8 mouse cellular contexts compared by ENCODE assay signal in the genomic region with DNA sequence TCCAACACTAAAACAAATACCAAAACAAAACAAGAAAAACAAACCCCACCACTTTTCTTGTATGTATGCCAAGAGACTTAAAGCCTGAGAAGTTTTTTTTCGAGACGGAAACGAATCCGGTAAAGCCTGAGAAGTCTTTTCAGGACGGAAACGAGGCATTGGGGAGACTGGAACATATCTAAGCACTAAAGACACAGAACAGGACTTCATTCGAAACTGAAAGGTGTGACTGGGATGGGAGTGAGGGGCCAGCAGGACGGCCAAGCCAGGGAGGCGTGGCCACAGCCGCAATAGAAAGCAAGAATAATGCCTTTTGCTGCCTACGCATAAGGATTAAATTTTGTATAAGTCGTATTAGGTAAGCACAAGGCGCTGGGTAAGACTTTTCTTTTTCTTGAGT. TPM values are rescaled to one million over a fixed set of nuclear protein-coding genes. Genes with fewer than 3 reads are reported as not detected.
DNase-seq lines count a peak whose midpoint lies in the region; ATAC-seq and TF ChIP-seq lines count a peak whose summit lies in the region.

No protein-coding gene starts in this region.

- DNase-seq in lung, postnatal 10 days = no peak
- peak; percentile 75 for DNase-seq in induced T-regulatory cell, adult 2 months (ENCODE audit: low read depth)
- DNase-seq in naive thymus-derived CD4-positive, alpha-beta T cell, adult 2 months (ENCODE audit: low read depth) = peak; percentile 61
- no peak for DNase-seq in retina, postnatal 1 day
- DNase-seq in right cerebral cortex, postnatal 25 days = no peak

- peak overlapping the region; percentile 63 for H3K4me3 ChIP-seq in lung, embryonic 15.5 days
- H3K4me3 ChIP-seq in cortical plate, adult 2 months (ENCODE audit: insufficient read depth, low read length) = peak overlapping the region; percentile 80

- H3K9me3 ChIP-seq in lung, embryonic 15.5 days = no peaks in the 10 kb centered on the region

- peak overlapping the region; percentile 95 for H3K4me2 ChIP-seq in lung, embryonic 15.5 days

- peaks cover 31% of the 10 kb centered on the region for H3K4me1 ChIP-seq in lung, embryonic 15.5 days
- no peaks in the 10 kb centered on the region for H3K4me1 ChIP-seq in cortical plate, adult 2 months (ENCODE audit: control insufficient read depth, insufficient read depth, low read length)

- H3K27me3 ChIP-seq in lung, embryonic 15.5 days = no peaks in the 10 kb centered on the region

- no peak for TF ChIP-seq CTCF in cortical plate, adult 2 months (IDR thresholded peaks at IDR 0.05; ENCODE audit: extremely low read depth, insufficient read depth, low read length)

- 6% methylated on average over 13 of the region's 13 CpGs for WGBS in lung, embryonic 15.5 days

- H3K9ac ChIP-seq in lung, embryonic 15.5 days = peak overlapping the region; percentile 75

- peaks cover 26% of the 10 kb centered on the region; the same call in 1 of the 2 replicates for H3K36me3 ChIP-seq in lung, embryonic 15.5 days

- ATAC-seq in lung, embryonic 15.5 days (ENCODE audit: borderline replicate concordance, extremely low read depth, low FRiP score, low TSS enrichment) = no peak
- no peak for ATAC-seq in frontal cortex, adult (ENCODE audit: low TSS enrichment)

- H3K27ac ChIP-seq in lung, embryonic 15.5 days = peak overlapping the region; percentile 98
- H3K27ac ChIP-seq in cortical plate, adult 2 months (ENCODE audit: insufficient read depth, low read length) = no peak overlapping the region

- TF ChIP-seq POLR2A in cortical plate, adult 2 months (IDR thresholded peaks at IDR 0.05; ENCODE audit: extremely low read depth, insufficient read depth, low read length) = no peak

RNA-seq across cellular contexts. Expression of gene Fbxl12, which starts 0.8 kb away (rescaled TPM):
- polyA plus RNA-seq in lung, embryonic 15.5 days (2015; fragmentation: Nextera tagmentation; extraction: Ambion mirVana) = 18.5 and 20.8 TPM in 2 replicates
- polyA plus RNA-seq in cortical plate, adult 2 months (2012; rRNA removed) = 26.9 and 30.3 TPM in 2 replicates

RNA-seq across cellular contexts. Expression of gene Ubl5, which starts 1.1 kb away (rescaled TPM):
- polyA plus RNA-seq in lung, embryonic 15.5 days (2015; fragmentation: Nextera tagmentation; extraction: Ambion mirVana) = 369 and 383 TPM in 2 replicates
- polyA plus RNA-seq in cortical plate, adult 2 months (2012; rRNA removed) = 569 and 577 TPM in 2 replicates

RNA-seq across cellular contexts. Expression of gene Pin1, which starts 8.1 kb away (rescaled TPM):
- 51.8 and 54.8 TPM in 2 replicates for polyA plus RNA-seq in lung, embryonic 15.5 days (2015; fragmentation: Nextera tagmentation; extraction: Ambion mirVana)
- polyA plus RNA-seq in cortical plate, adult 2 months (2012; rRNA removed) = 47.1 and 47.4 TPM in 2 replicates

Comparison
In these comparisons a context has a peak if more than half of its experiments do, and no peak if none do; other contexts are left out.
1. DNase-seq: peak in induced T-regulatory cell, adult 2 months (single experiment) and naive thymus-derived CD4-positive, alpha-beta T cell, adult 2 months (single experiment); none in lung, postnatal 10 days (single experiment), retina, postnatal 1 day (single experiment) and right cerebral cortex, postnatal 25 days (single experiment).